Mouse (Mus musculus) olfactory bulb, adult 2 months (tissue): Measurements from ENCODE around the gene Mfsd7a.

Source experiments
- CTCF ChIP-seq: fragments of 200-500 bp; IDR thresholded peaks from 2 replicates; pipeline ENCODE4 v1.5.1; 2012; ENCODE audit warnings: low read depth, mild to moderate bottlenecking, low read length, moderate library complexity; ENCODE audit not compliant: insufficient read depth
- POLR2A ChIP-seq: fragments of 200-500 bp; IDR thresholded peaks from 2 replicates; pipeline ENCODE4 v1.6.1; 2012; ENCODE audit warnings: mild to moderate bottlenecking, low read depth, low read length, moderate library complexity; ENCODE audit not compliant: insufficient read depth

DNA sequence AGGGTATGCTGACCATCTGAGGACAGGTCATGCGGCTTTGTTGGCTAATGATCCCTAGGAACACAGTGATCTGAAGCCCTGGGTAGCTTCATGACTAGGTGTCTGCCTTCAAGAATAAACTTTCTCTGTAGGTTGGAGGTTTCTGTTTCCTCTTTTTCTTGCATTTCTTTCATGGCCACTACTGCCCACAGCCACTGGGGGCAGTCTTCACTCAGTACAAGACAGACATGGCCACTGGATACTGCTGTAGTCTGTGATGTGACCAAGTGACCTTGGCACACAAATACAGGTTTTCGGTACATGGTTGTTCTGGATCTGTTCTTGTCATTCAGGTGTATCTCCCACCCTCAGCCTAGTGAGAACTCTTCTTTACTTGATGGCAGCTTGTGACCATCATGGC is 36.5 kb upstream of the Mfsd7a start:
- no peak for TF ChIP-seq CTCF
- no peak for TF ChIP-seq POLR2A
